Mouse (Mus musculus): ENCODE results near the gene Sertad4. TPM values are rescaled to one million over a fixed set of nuclear protein-coding genes. Genes with fewer than 3 reads are reported as not detected.

Sertad4 gene
- polyA plus RNA-seq, 1 experiment from 2014 or later = 3.9 TPM

GRCm38 (mm10) chr1:192828928-192829327 lies 26.6 kb downstream of the Sertad4 start:
- H3K9ac ChIP-seq (ENCODE audit: low read depth, low read length) = no peak overlapping the region
- H3K4me3 ChIP-seq (ENCODE audit: low read depth, low read length) = no peak overlapping the region
- no peaks in the 10 kb centered on the region for H3K9me3 ChIP-seq (ENCODE audit: control insufficient read depth, low read length)
- no peaks in the 10 kb centered on the region for H3K36me3 ChIP-seq (ENCODE audit: control insufficient read depth, insufficient read depth, low read length)
- no peak for DNase-seq (ENCODE audit: low spot score)
- no peak for ATAC-seq (replicated peaks; ENCODE audit: low FRiP score)
- no peak overlapping the region for H3K4me2 ChIP-seq
- 68% methylated on average over 7 of the region's 7 CpGs for WGBS
- no peak overlapping the region for H3K27ac ChIP-seq (ENCODE audit: low read depth, low read length)
- peaks cover 17% of the 10 kb centered on the region for H3K27me3 ChIP-seq (replicated peaks; ENCODE audit: control insufficient read depth, insufficient read depth, low read length)
- H3K4me1 ChIP-seq (replicated peaks; ENCODE audit: control insufficient read depth, insufficient read depth, low read length) = peaks cover 14% of the 10 kb centered on the region

- no peak overlapping the region for H3K27ac ChIP-seq (ENCODE audit: low read depth, low read length)
- H3K36me3 ChIP-seq (ENCODE audit: control insufficient read depth, insufficient read depth, low read length) = no peaks in the 10 kb centered on the region
- DNase-seq (ENCODE audit: low spot score) = no peak
- H3K9ac ChIP-seq (ENCODE audit: low read depth, low read length) = no peak overlapping the region
- H3K4me1 ChIP-seq (replicated peaks; ENCODE audit: control insufficient read depth, insufficient read depth, low read length) = peaks cover 12% of the 10 kb centered on the region
- H3K27me3 ChIP-seq (replicated peaks; ENCODE audit: control insufficient read depth, insufficient read depth, low read length) = peaks cover 7% of the 10 kb centered on the region
- no peak overlapping the region for H3K4me3 ChIP-seq (ENCODE audit: low read depth, low read length)
- ATAC-seq (replicated peaks; ENCODE audit: low FRiP score) = no peak
- no peak overlapping the region for H3K4me2 ChIP-seq
- no peaks in the 10 kb centered on the region for H3K9me3 ChIP-seq (ENCODE audit: control insufficient read depth, low read length)
Observed at GRCm38 (mm10) chr1:192827955-192828354, 27.6 kb downstream of the Sertad4 start.

GRCm38 (mm10) chr1:192825746-192826145 lies 29.8 kb downstream of the Sertad4 start:
- DNase-seq (ENCODE audit: low spot score) (peak; percentile 55), ATAC-seq (replicated peaks; ENCODE audit: low FRiP score) (peak; percentile 87)
- no peaks in the 10 kb centered on the region for H3K36me3 ChIP-seq (ENCODE audit: control insufficient read depth, insufficient read depth, low read length)
- no peak overlapping the region for H3K4me3 ChIP-seq (ENCODE audit: low read depth, low read length)
- no peak overlapping the region for H3K27ac ChIP-seq (ENCODE audit: low read depth, low read length)
- H3K4me2 ChIP-seq = peak overlapping the region; percentile 39
- peaks cover 9% of the 10 kb centered on the region for H3K4me1 ChIP-seq (replicated peaks; ENCODE audit: control insufficient read depth, insufficient read depth, low read length)
- WGBS = 20% methylated on average over 9 of the region's 9 CpGs
- no peak overlapping the region for H3K9ac ChIP-seq (ENCODE audit: low read depth, low read length)
- no peaks in the 10 kb centered on the region for H3K27me3 ChIP-seq (replicated peaks; ENCODE audit: control insufficient read depth, insufficient read depth, low read length)
- no peaks in the 10 kb centered on the region for H3K9me3 ChIP-seq (ENCODE audit: control insufficient read depth, low read length)

GRCm38 (mm10) chr1:192822652-192823525 lies 32.7 kb downstream of the Sertad4 start:
- no peaks in the 10 kb centered on the region for H3K27me3 ChIP-seq (replicated peaks; ENCODE audit: control insufficient read depth, insufficient read depth, low read length)
- 48% methylated on average over 13 of the region's 13 CpGs for WGBS
- no peak overlapping the region for H3K4me3 ChIP-seq (ENCODE audit: low read depth, low read length)
- H3K9ac ChIP-seq (ENCODE audit: low read depth, low read length) = no peak overlapping the region
- DNase-seq (ENCODE audit: low spot score) (no peak), ATAC-seq (replicated peaks; ENCODE audit: low FRiP score) (no peak)
- H3K9me3 ChIP-seq (ENCODE audit: control insufficient read depth, low read length) = no peaks in the 10 kb centered on the region
- H3K27ac ChIP-seq (ENCODE audit: low read depth, low read length) = peak overlapping the region; percentile 22; the same call in 1 of the 2 replicates
- no peaks in the 10 kb centered on the region for H3K36me3 ChIP-seq (ENCODE audit: control insufficient read depth, insufficient read depth, low read length)
- H3K4me2 ChIP-seq = no peak overlapping the region
- peaks cover 5% of the 10 kb centered on the region for H3K4me1 ChIP-seq (replicated peaks; ENCODE audit: control insufficient read depth, insufficient read depth, low read length)

GRCm38 (mm10) chr1:192822309-192822651 lies 33.3 kb downstream of the Sertad4 start:
- Histone ChIP-seq H3K36me3 (ENCODE audit: control insufficient read depth, insufficient read depth, low read length) (no peaks in the 10 kb centered on the region), H3K27me3 (replicated peaks; ENCODE audit: control insufficient read depth, insufficient read depth, low read length) (no peaks in the 10 kb centered on the region), H3K9ac (ENCODE audit: low read depth, low read length) (no peak overlapping the region), H3K9me3 (ENCODE audit: control insufficient read depth, low read length) (no peaks in the 10 kb centered on the region), H3K4me1 (replicated peaks; ENCODE audit: control insufficient read depth, insufficient read depth, low read length) (peaks cover 5% of the 10 kb centered on the region), H3K4me3 (ENCODE audit: low read depth, low read length) (no peak overlapping the region), H3K4me2 (no peak overlapping the region), H3K27ac (ENCODE audit: low read depth, low read length) (0 out of 2 replicates have a peak overlapping the region, but pooled peaks have one; percentile 22)
- 79% methylated on average over 1 of the region's 1 CpGs for WGBS
- DNase-seq (ENCODE audit: low spot score) (no peak), ATAC-seq (replicated peaks; ENCODE audit: low FRiP score) (no peak)

DNA sequence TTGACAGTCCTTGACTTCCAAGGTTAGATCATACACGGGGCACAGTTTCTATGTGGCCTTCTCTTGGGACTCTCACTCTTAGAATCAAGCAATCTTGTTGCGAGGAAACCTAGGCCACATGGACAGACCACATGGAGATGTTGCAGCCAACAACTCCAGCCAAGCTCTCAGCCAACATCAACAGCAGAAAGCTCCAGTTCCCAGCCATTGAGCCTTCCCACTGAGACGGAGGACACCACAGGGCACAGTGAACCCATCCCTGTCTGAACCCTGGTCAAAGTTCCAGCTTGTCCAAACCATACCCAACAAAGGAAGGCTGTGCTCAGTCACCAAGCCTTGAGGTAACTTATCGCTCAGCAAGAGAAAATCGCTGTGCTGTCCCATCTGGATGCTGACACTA lies 37.2 kb downstream of the Sertad4 start:
- H3K9me3 ChIP-seq (ENCODE audit: control insufficient read depth, low read length) = no peaks in the 10 kb centered on the region
- ATAC-seq (replicated peaks; ENCODE audit: low FRiP score) (no peak), DNase-seq (ENCODE audit: low spot score) (no peak)
- H3K9ac ChIP-seq (ENCODE audit: low read depth, low read length) = no peak overlapping the region
- H3K4me3 ChIP-seq (ENCODE audit: low read depth, low read length) = no peak overlapping the region
- H3K4me1 ChIP-seq (replicated peaks; ENCODE audit: control insufficient read depth, insufficient read depth, low read length) = 0 out of 2 replicates have a peak, but pooled peaks cover 5% of the 10 kb centered on the region
- no peaks in the 10 kb centered on the region for H3K27me3 ChIP-seq (replicated peaks; ENCODE audit: control insufficient read depth, insufficient read depth, low read length)
- 82% methylated on average over 5 of the region's 5 CpGs for WGBS
- H3K4me2 ChIP-seq = no peak overlapping the region
- H3K27ac ChIP-seq (ENCODE audit: low read depth, low read length) = no peak overlapping the region
- H3K36me3 ChIP-seq (ENCODE audit: control insufficient read depth, insufficient read depth, low read length) = no peaks in the 10 kb centered on the region

GRCm38 (mm10) chr1:192815789-192816188 lies 39.8 kb downstream of the Sertad4 start:
- H3K4me2 ChIP-seq = no peak overlapping the region
- H3K9ac ChIP-seq (ENCODE audit: low read depth, low read length) = no peak overlapping the region
- no peak overlapping the region for H3K4me3 ChIP-seq (ENCODE audit: low read depth, low read length)
- no peaks in the 10 kb centered on the region for H3K27me3 ChIP-seq (replicated peaks; ENCODE audit: control insufficient read depth, insufficient read depth, low read length)
- no peaks in the 10 kb centered on the region for H3K36me3 ChIP-seq (ENCODE audit: control insufficient read depth, insufficient read depth, low read length)
- WGBS = 51% methylated on average over 2 of the region's 2 CpGs
- DNase-seq (ENCODE audit: low spot score) (no peak), ATAC-seq (replicated peaks; ENCODE audit: low FRiP score) (no peak)
- no peaks in the 10 kb centered on the region for H3K9me3 ChIP-seq (ENCODE audit: control insufficient read depth, low read length)
- no peak overlapping the region for H3K27ac ChIP-seq (ENCODE audit: low read depth, low read length)
- H3K4me1 ChIP-seq (replicated peaks; ENCODE audit: control insufficient read depth, insufficient read depth, low read length) = 0 out of 2 replicates have a peak, but pooled peaks cover 5% of the 10 kb centered on the region

DNA sequence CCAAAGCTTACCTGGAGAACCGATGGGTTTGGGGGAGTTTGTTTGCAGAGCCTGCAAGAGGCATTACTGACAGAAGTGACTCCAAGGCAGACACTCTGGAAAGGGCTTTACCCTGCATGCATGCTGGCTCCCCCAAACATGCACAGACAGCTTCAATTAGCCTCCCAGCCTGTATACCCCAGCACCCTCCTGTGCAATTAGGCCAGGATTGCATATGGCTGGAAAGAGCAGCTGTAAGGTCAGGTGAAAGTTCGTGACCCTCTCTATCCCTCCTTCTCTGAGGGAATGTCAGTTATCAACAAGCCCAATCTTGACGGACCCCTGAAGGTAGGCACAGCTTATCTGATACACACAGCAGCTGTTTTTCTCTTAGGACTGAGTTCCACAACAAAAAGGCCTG lies 40.9 kb downstream of the Sertad4 start:
- ATAC-seq (replicated peaks; ENCODE audit: low FRiP score) (no peak), DNase-seq (ENCODE audit: low spot score) (no peak)
- no peaks in the 10 kb centered on the region for H3K36me3 ChIP-seq (ENCODE audit: control insufficient read depth, insufficient read depth, low read length)
- H3K4me1 ChIP-seq (replicated peaks; ENCODE audit: control insufficient read depth, insufficient read depth, low read length) = 0 out of 2 replicates have a peak, but pooled peaks cover 5% of the 10 kb centered on the region
- no peak overlapping the region for H3K9ac ChIP-seq (ENCODE audit: low read depth, low read length)
- H3K27ac ChIP-seq (ENCODE audit: low read depth, low read length) = no peak overlapping the region
- H3K9me3 ChIP-seq (ENCODE audit: control insufficient read depth, low read length) = no peaks in the 10 kb centered on the region
- no peak overlapping the region for H3K4me2 ChIP-seq
- 41% methylated on average over 3 of the region's 3 CpGs for WGBS
- H3K27me3 ChIP-seq (replicated peaks; ENCODE audit: control insufficient read depth, insufficient read depth, low read length) = no peaks in the 10 kb centered on the region
- H3K4me3 ChIP-seq (ENCODE audit: low read depth, low read length) = no peak overlapping the region

- H3K27me3 ChIP-seq (replicated peaks; ENCODE audit: control insufficient read depth, insufficient read depth, low read length) = no peaks in the 10 kb centered on the region
- H3K4me2 ChIP-seq = no peak overlapping the region
- no peak overlapping the region for H3K4me3 ChIP-seq (ENCODE audit: low read depth, low read length)
- 0 out of 2 replicates have a peak, but pooled peaks cover 5% of the 10 kb centered on the region for H3K4me1 ChIP-seq (replicated peaks; ENCODE audit: control insufficient read depth, insufficient read depth, low read length)
- 87% methylated on average over 9 of the region's 9 CpGs for WGBS
- H3K27ac ChIP-seq (ENCODE audit: low read depth, low read length) = no peak overlapping the region
- H3K9me3 ChIP-seq (ENCODE audit: control insufficient read depth, low read length) = no peaks in the 10 kb centered on the region
- H3K9ac ChIP-seq (ENCODE audit: low read depth, low read length) = no peak overlapping the region
- no peak for ATAC-seq (replicated peaks; ENCODE audit: low FRiP score)
- DNase-seq (ENCODE audit: low spot score) = no peak
- H3K36me3 ChIP-seq (ENCODE audit: control insufficient read depth, insufficient read depth, low read length) = no peaks in the 10 kb centered on the region
Observed at GRCm38 (mm10) chr1:192812758-192813157, 42.8 kb downstream of the Sertad4 start.

Data from liver, embryonic 11.5 days (tissue).